Mouse (Mus musculus): ENCODE measurements around the gene Cntnap5a. TPM values are rescaled to one million over a fixed set of nuclear protein-coding genes. Genes with fewer than 3 reads are reported as not detected.
"Not testable (repeated sequence)": the region's sequence is repeated elsewhere in the genome, so short reads cannot be mapped to it uniquely, and the experiment has no call there.

The Cntnap5a gene
- total RNA-seq, 2 experiments from 2014 or later, result 33.1 to 35.0 TPM

- TF ChIP-seq CTCF (IDR thresholded peaks at IDR 0.05), result no peak
- Histone ChIP-seq H3K4me3 (no peak overlapping the region), H3K27ac (no peak overlapping the region)
- DNase-seq (ENCODE audit: extremely low spot score in 1 of 2, low spot score in 2 of 2), result no peak
- intact Hi-C loops (cut with DNase I), result no loop called here
These were observed 423.1 kb downstream of the Cntnap5a start for GRCm38 (mm10) chr1:116107724-116108058.

- DNase-seq (ENCODE audit: extremely low spot score in 1 of 2, low spot score in 2 of 2), result no peak
- TF ChIP-seq CTCF (IDR thresholded peaks at IDR 0.05), result no peak
- Histone ChIP-seq H3K4me3 (no peak overlapping the region), H3K27ac (no peak overlapping the region)
- intact Hi-C loops (cut with DNase I), result no loop called here
These were observed 423.8 kb downstream of the Cntnap5a start for GRCm38 (mm10) chr1:116108381-116108780.

GRCm38 (mm10) chr1:116125767-116126166 lies 441.2 kb downstream of the Cntnap5a start:
- Histone ChIP-seq H3K4me3 (no peak overlapping the region), H3K27ac (no peak overlapping the region)
- DNase-seq (ENCODE audit: extremely low spot score in 1 of 2, low spot score in 2 of 2), result no peak
- intact Hi-C loops (cut with DNase I), result no loop called here
- TF ChIP-seq CTCF (IDR thresholded peaks at IDR 0.05), result no peak

GRCm38 (mm10) chr1:116127085-116127484 lies 442.5 kb downstream of the Cntnap5a start:
- Histone ChIP-seq H3K4me3 (no peak overlapping the region), H3K27ac (no peak overlapping the region)
- DNase-seq (ENCODE audit: extremely low spot score in 1 of 2, low spot score in 2 of 2), result no peak
- TF ChIP-seq CTCF (IDR thresholded peaks at IDR 0.05), result peak; percentile 30
- intact Hi-C loops (cut with DNase I), result no loop called here

GRCm38 (mm10) chr1:116128450-116129246 lies 444.1 kb downstream of the Cntnap5a start:
- TF ChIP-seq CTCF (IDR thresholded peaks at IDR 0.05), result no peak
- no peak for DNase-seq (ENCODE audit: extremely low spot score in 1 of 2, low spot score in 2 of 2)
- intact Hi-C loops (cut with DNase I), result no loop called here

DNA sequence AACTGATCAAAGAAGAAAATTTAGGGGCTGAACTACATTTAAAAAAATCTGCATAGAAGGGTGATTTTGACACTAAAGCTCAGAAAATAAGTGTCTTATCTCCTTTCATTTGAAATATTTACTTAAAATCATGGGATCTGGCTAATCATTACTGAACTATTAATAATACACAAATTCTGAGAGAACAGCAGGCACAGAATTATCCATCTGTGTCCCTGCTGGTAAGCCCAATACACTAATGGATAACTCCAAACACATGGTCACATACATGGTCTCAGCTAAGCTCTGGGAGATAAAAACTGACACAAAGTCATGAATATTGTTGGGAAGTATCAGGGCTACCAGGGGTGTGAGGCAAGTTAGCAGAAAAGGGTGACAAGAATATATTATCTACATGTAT lies 447.9 kb downstream of the Cntnap5a start:
- no peak overlapping the region for H3K4me3 ChIP-seq
- no peak for TF ChIP-seq CTCF (IDR thresholded peaks at IDR 0.05)
- H3K27ac ChIP-seq, result no peak overlapping the region
- intact Hi-C loops (cut with DNase I), result no loop called here
- DNase-seq (ENCODE audit: extremely low spot score in 1 of 2, low spot score in 2 of 2), result no peak

More at GRCm38 (mm10) chr1:116128450-116129246, 444.1 kb downstream of the Cntnap5a start:
- Histone ChIP-seq H3K4me3 (no peak overlapping the region), H3K27ac (no peak overlapping the region)

DNA sequence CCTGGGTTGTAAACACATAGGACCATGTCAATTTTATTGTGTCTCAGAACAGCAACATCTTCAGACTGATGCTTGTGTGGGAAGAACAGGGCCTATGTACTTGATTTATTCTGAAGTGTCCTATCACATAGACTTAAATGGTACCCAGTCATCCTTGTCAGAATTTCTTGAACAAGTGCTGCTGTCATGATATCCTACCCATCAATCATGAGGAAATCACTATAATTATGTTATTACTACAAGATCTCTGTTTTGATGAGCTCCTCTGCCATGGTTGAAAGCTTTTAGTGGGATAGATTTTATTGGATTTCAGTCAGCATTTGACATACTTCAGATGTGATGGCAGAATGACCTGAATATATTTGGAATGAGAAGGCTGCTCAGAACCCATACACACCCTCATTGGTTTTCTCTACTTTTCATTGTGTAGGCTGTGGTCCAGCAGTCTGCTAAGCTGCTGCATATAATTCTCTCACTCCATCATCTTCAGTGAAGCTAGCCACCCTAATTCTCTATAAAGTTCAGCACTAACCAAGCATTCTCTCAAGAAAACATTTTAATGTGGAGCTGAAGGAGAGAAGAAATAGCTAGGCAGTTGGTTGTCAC lies 465.3 kb downstream of the Cntnap5a start:
- no peak for TF ChIP-seq CTCF (IDR thresholded peaks at IDR 0.05)

DNA sequence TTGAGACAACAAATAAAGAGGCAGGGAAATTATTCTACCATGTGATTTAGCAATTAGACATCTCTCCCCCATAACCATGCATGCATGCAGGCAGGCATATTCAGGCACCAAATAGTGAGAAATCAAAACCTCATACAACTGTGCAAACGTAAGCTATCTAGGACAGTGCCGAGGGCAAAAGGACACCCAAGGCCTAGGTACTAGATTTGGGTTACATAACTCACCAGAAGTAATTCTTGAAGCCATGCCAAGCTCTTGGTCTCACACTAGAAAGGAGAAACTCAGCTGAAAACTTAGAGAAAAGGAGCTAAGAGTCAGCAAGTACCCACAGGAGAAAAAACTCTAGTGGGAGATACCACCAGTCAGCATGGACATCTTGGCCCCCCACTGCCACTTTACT lies 499.9 kb downstream of the Cntnap5a start:
- TF ChIP-seq CTCF (IDR thresholded peaks at IDR 0.05), result no peak
- intact Hi-C loops (cut with DNase I), result no loop called here
- Histone ChIP-seq H3K4me3 (no peak overlapping the region), H3K27ac (no peak overlapping the region)
- DNase-seq (ENCODE audit: extremely low spot score in 1 of 2, low spot score in 2 of 2), result no peak

More for the DNA sequence above, 465.3 kb downstream of the Cntnap5a start:
- DNase-seq (ENCODE audit: extremely low spot score in 1 of 2, low spot score in 2 of 2), result no peak
- Histone ChIP-seq H3K4me3 (no peak overlapping the region), H3K27ac (no peak overlapping the region)
- intact Hi-C loops (cut with DNase I), result no loop called here

DNA sequence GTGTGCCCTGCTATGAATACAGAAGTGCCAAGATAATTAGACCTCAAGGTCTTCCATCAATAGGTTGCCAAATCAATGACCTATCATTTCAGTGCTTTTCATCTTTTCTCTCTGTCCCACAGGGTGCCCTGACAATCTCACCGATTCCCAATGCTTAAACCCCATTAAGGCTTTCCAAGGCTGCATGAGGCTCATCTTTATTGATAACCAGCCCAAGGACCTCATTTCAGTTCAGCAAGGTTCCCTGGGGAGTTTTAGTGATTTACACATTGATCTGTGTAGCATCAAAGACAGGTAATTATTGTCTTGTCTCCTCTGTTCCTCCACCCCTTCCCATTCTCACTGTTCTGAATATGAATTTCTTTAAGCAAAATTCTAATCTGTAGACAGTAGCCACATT lies 503.6 kb downstream of the Cntnap5a start:
- H3K27ac ChIP-seq; DNase-seq (ENCODE audit: extremely low spot score in 1 of 2, low spot score in 2 of 2); intact Hi-C loops (cut with DNase I); H3K4me3 ChIP-seq: not testable (repeated sequence)

DNA sequence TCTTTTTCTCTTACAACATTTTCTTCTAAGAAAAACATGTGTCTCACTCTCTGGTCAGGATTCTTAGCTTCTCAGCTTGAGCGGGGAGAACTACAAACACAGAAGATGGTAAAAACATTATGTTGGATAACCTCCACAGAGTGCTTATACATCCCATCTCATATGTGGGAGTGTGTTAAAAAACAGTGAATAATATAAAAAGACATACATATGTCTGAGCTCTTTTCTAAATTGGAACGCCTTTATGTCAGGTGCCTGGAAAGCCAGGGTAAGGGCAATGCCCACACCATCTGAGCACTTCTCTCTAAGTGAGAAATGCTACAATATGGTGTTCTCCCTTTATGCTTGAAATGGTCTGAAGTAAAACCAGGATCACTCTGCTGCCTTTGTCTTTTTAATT lies 507.7 kb downstream of the Cntnap5a start:
- Histone ChIP-seq H3K27ac (no peak overlapping the region), H3K4me3 (no peak overlapping the region)
- intact Hi-C loops (cut with DNase I), result loop anchor here (1.0 kb wide), 1 partner anchor 52 kb away; no protein-coding TSS in a partner anchor
- TF ChIP-seq CTCF (IDR thresholded peaks at IDR 0.05), result no peak
- no peak for DNase-seq (ENCODE audit: extremely low spot score in 1 of 2, low spot score in 2 of 2)

GRCm38 (mm10) chr1:116216883-116217282 lies 532.3 kb downstream of the Cntnap5a start:
- TF ChIP-seq CTCF (IDR thresholded peaks at IDR 0.05), result no peak
- intact Hi-C loops (cut with DNase I), result no loop called here
- no peak for DNase-seq (ENCODE audit: extremely low spot score in 1 of 2, low spot score in 2 of 2)
- no peak overlapping the region for H3K4me3 ChIP-seq
- no peak overlapping the region for H3K27ac ChIP-seq

DNA sequence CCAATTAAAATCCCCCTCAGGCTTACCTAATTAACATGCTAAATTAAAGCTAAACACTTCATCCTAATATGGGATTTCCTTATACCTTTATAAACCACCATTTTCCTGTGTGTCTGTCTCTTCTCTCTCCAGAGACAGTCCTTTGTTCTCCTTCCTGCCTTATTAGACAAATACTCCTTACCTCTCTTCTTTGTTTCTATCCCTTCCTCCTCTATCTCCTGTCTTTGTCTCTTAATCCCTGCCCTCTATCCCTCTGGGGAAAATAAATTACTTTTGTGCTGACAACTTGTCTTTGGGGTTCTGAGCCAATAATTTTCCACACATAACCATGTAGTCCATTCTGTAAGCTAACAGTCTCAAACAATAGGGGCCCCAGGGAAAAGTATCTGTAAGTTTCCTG lies 556.0 kb downstream of the Cntnap5a start:
- Histone ChIP-seq H3K4me3 (no peak overlapping the region), H3K27ac (no peak overlapping the region)
- TF ChIP-seq CTCF (IDR thresholded peaks at IDR 0.05), result no peak
- intact Hi-C loops (cut with DNase I), result no loop called here
- DNase-seq (ENCODE audit: extremely low spot score in 1 of 2, low spot score in 2 of 2), result no peak

GRCm38 (mm10) chr1:116243856-116244255 lies 559.3 kb downstream of the Cntnap5a start:
- no peak overlapping the region for H3K27ac ChIP-seq
- H3K4me3 ChIP-seq, result no peak overlapping the region
- no peak for TF ChIP-seq CTCF (IDR thresholded peaks at IDR 0.05)
- no peak for DNase-seq (ENCODE audit: extremely low spot score in 1 of 2, low spot score in 2 of 2)
- intact Hi-C loops (cut with DNase I), result loop anchor here (1.0 kb wide), 1 partner anchor 52 kb away; no protein-coding TSS in a partner anchor

All from left cerebral cortex, adult 2 months (tissue).